In genomic region chr6:142759633-142760032, GRCm38 (mm10) we compare ENCODE assay signal across 29 mouse cellular contexts. TPM values are rescaled to one million over a fixed set of nuclear protein-coding genes. Genes with fewer than 3 reads are reported as not detected.
DNase-seq lines count a peak whose midpoint lies in the region; ATAC-seq and TF ChIP-seq lines count a peak whose summit lies in the region.
"Had no signal": no experiment of that assay in that cellular context is flagged by ENCODE, and none has a peak within 500 bp of the region (broad histone marks: within the 10 kb centered on the region; RNA-seq: fewer than 3 reads in every experiment).

No protein-coding gene starts in this region.

- H3K27me3 ChIP-seq in liver, embryonic 12.5 days (replicated peaks) = 0 out of 2 replicates have a peak, but pooled peaks cover 6% of the 10 kb centered on the region
- H3K27me3 ChIP-seq in liver, embryonic 11.5 days (replicated peaks; ENCODE audit: control insufficient read depth, insufficient read depth, low read length) = no peaks in the 10 kb centered on the region
- H3K27me3 ChIP-seq in intestine, embryonic 16.5 days (replicated peaks; ENCODE audit: control insufficient read depth, insufficient read depth, low read length) = no peaks in the 10 kb centered on the region
- no peaks in the 10 kb centered on the region for H3K27me3 ChIP-seq in liver, embryonic 14.5 days (ENCODE audit: control insufficient read depth, insufficient read depth, low read length)
- H3K27me3 ChIP-seq in forebrain, embryonic 13.5 days = peaks cover 13% of the 10 kb centered on the region
- H3K27me3 ChIP-seq: stomach, embryonic 15.5 days had no signal

- no peak for TF ChIP-seq EP300 in liver, embryonic 14.5 days (IDR thresholded peaks at IDR 0.05; ENCODE audit: low read depth)

- H3K9ac ChIP-seq in liver, embryonic 12.5 days = 0 out of 2 replicates have a peak overlapping the region, but pooled peaks have one; percentile 8
- H3K9ac ChIP-seq in liver, embryonic 11.5 days (ENCODE audit: low read depth, low read length) = no peak overlapping the region
- H3K9ac ChIP-seq in intestine, embryonic 16.5 days (ENCODE audit: low read depth, low read length) = no peak overlapping the region
- H3K9ac ChIP-seq in liver, embryonic 14.5 days (replicated peaks) = no peak overlapping the region
- no peak overlapping the region for H3K9ac ChIP-seq in forebrain, embryonic 13.5 days
- H3K9ac ChIP-seq: embryonic facial prominence, embryonic 15.5 days; forebrain, embryonic 15.5 days; hindbrain, embryonic 13.5 days; limb, embryonic 15.5 days; midbrain, embryonic 13.5 days; stomach, embryonic 15.5 days had no signal

- TF ChIP-seq CTCF in liver, embryonic 14.5 days (IDR thresholded peaks at IDR 0.05; ENCODE audit: low read depth) = no peak

- no peak for ATAC-seq in liver, embryonic 12.5 days
- ATAC-seq in liver, embryonic 11.5 days (replicated peaks; ENCODE audit: low FRiP score) = no peak
- ATAC-seq in intestine, embryonic 16.5 days = peak; percentile 52
- no peak for ATAC-seq in liver, embryonic 14.5 days (ENCODE audit: insufficient read depth)
- ATAC-seq in forebrain, embryonic 13.5 days = no peak
- ATAC-seq: forebrain, embryonic 15.5 days; midbrain, embryonic 13.5 days had no signal

- peaks cover 64% of the 10 kb centered on the region for H3K36me3 ChIP-seq in liver, embryonic 12.5 days
- H3K36me3 ChIP-seq in liver, embryonic 11.5 days (ENCODE audit: control insufficient read depth, insufficient read depth, low read length) = peaks cover 15% of the 10 kb centered on the region
- peaks cover 7% of the 10 kb centered on the region; the same call in 1 of the 2 replicates for H3K36me3 ChIP-seq in intestine, embryonic 16.5 days (ENCODE audit: control insufficient read depth, insufficient read depth, low read length)
- peaks cover 48% of the 10 kb centered on the region for H3K36me3 ChIP-seq in liver, embryonic 14.5 days (replicated peaks; ENCODE audit: control insufficient read depth, insufficient read depth, low read depth)
- H3K36me3 ChIP-seq in forebrain, embryonic 13.5 days (ENCODE audit: poor library complexity, severe bottlenecking) = peaks cover 28% of the 10 kb centered on the region
- H3K36me3 ChIP-seq: stomach, embryonic 15.5 days had no signal

- no peak for DNase-seq in liver, embryonic 11.5 days (ENCODE audit: low spot score)
- DNase-seq in liver, embryonic 14.5 days (ENCODE audit: low read depth in 3 of 3, low spot score in 3 of 3) = no peak
- no peak for DNase-seq in lung, adult 18-20 months
- DNase-seq: adrenal gland, postnatal 10 days; cerebellum, adult 8-10 months; cerebellum, postnatal 25 days; gastrocnemius, postnatal 36 days; heart, postnatal 4 days; kidney, adult 2 months; kidney, postnatal 4 days; layer of hippocampus, postnatal 36 days; lung, postnatal 36 days had no signal

- H3K27ac ChIP-seq in liver, embryonic 12.5 days = no peak overlapping the region
- no peak overlapping the region for H3K27ac ChIP-seq in liver, embryonic 11.5 days (ENCODE audit: low read depth, low read length)
- peak overlapping the region; percentile 74 for H3K27ac ChIP-seq in intestine, embryonic 16.5 days (ENCODE audit: low read length)
- no peak overlapping the region for H3K27ac ChIP-seq in liver, embryonic 14.5 days
- H3K27ac ChIP-seq in forebrain, embryonic 13.5 days = no peak overlapping the region
- H3K27ac ChIP-seq: embryonic facial prominence, embryonic 10.5 days; embryonic facial prominence, embryonic 15.5 days; forebrain, embryonic 15.5 days; hindbrain, embryonic 13.5 days; kidney, postnatal 0 days; limb, embryonic 10.5 days; limb, embryonic 15.5 days; midbrain, embryonic 13.5 days; neural tube, embryonic 13.5 days; stomach, embryonic 15.5 days had no signal

- H3K4me2 ChIP-seq in liver, embryonic 12.5 days = peak overlapping the region; percentile 78
- no peak overlapping the region for H3K4me2 ChIP-seq in liver, embryonic 11.5 days
- H3K4me2 ChIP-seq in intestine, embryonic 16.5 days (ENCODE audit: low read depth, low read length) = no peak overlapping the region
- peak overlapping the region; percentile 70 for H3K4me2 ChIP-seq in liver, embryonic 14.5 days (ENCODE audit: low read depth)
- H3K4me2 ChIP-seq in forebrain, embryonic 13.5 days = no peak overlapping the region
- H3K4me2 ChIP-seq: embryonic facial prominence, embryonic 15.5 days; forebrain, embryonic 15.5 days; hindbrain, embryonic 13.5 days; limb, embryonic 15.5 days; neural tube, embryonic 13.5 days; stomach, embryonic 15.5 days had no signal

- H3K4me1 ChIP-seq in liver, embryonic 12.5 days = peaks cover 53% of the 10 kb centered on the region
- H3K4me1 ChIP-seq in liver, embryonic 11.5 days (replicated peaks; ENCODE audit: control insufficient read depth, insufficient read depth, low read length) = peaks cover 10% of the 10 kb centered on the region
- peaks cover 17% of the 10 kb centered on the region for H3K4me1 ChIP-seq in intestine, embryonic 16.5 days (ENCODE audit: control insufficient read depth, insufficient read depth, low read length)
- peaks cover 11 to 24% of the 10 kb centered on the region in 2 experiments for H3K4me1 ChIP-seq in liver, embryonic 14.5 days (replicated peaks; ENCODE audit: control insufficient read depth in 2 of 2, insufficient read depth in 2 of 2, low read length in 1 of 2)
- peaks cover 33% of the 10 kb centered on the region for H3K4me1 ChIP-seq in forebrain, embryonic 13.5 days

- no peaks in the 10 kb centered on the region for H3K9me3 ChIP-seq in liver, embryonic 12.5 days (replicated peaks)
- H3K9me3 ChIP-seq in liver, embryonic 11.5 days (ENCODE audit: control insufficient read depth, low read length) = no peaks in the 10 kb centered on the region
- no peaks in the 10 kb centered on the region for H3K9me3 ChIP-seq in intestine, embryonic 16.5 days (ENCODE audit: control insufficient read depth, low read length)
- H3K9me3 ChIP-seq in liver, embryonic 14.5 days (ENCODE audit: control insufficient read depth, low read length) = no peaks in the 10 kb centered on the region
- H3K9me3 ChIP-seq in forebrain, embryonic 13.5 days (replicated peaks) = no peaks in the 10 kb centered on the region
- H3K9me3 ChIP-seq: embryonic facial prominence, embryonic 10.5 days; embryonic facial prominence, embryonic 15.5 days; forebrain, embryonic 15.5 days; G1E; hindbrain, embryonic 13.5 days; limb, embryonic 10.5 days; limb, embryonic 15.5 days; midbrain, embryonic 13.5 days; neural tube, embryonic 13.5 days; stomach, embryonic 15.5 days had no signal

- peak overlapping the region; percentile 96; the same call in 1 of the 2 replicates for H3K4me3 ChIP-seq in liver, embryonic 12.5 days
- no peak overlapping the region for H3K4me3 ChIP-seq in liver, embryonic 11.5 days (ENCODE audit: low read depth, low read length)
- H3K4me3 ChIP-seq in intestine, embryonic 16.5 days (ENCODE audit: low read length) = no peak overlapping the region
- no peak overlapping the region for H3K4me3 ChIP-seq in liver, embryonic 14.5 days (ENCODE audit: insufficient read depth in 1 of 2, low read depth in 2 of 2, low read length in 2 of 2)
- H3K4me3 ChIP-seq in forebrain, embryonic 13.5 days = no peak overlapping the region
- H3K4me3 ChIP-seq: embryonic facial prominence, embryonic 10.5 days; embryonic facial prominence, embryonic 15.5 days; forebrain, embryonic 15.5 days; hindbrain, embryonic 13.5 days; limb, embryonic 10.5 days; limb, embryonic 15.5 days; midbrain, embryonic 13.5 days; neural tube, embryonic 13.5 days; stomach, embryonic 15.5 days had no signal

- 92% methylated on average over 2 of the region's 2 CpGs for WGBS in liver, embryonic 12.5 days (ENCODE audit: insufficient replicate concordance)
- 87% methylated on average over 2 of the region's 2 CpGs for WGBS in liver, embryonic 11.5 days
- 60% methylated on average over 2 of the region's 2 CpGs for WGBS in intestine, embryonic 16.5 days
- WGBS in liver, embryonic 14.5 days (ENCODE audit: insufficient replicate concordance) = 89% methylated on average over 2 of the region's 2 CpGs
- WGBS in forebrain, embryonic 13.5 days = 97% methylated on average over 2 of the region's 2 CpGs

RNA-seq across cellular contexts. Expression of gene Cmas, which starts 3.1 kb away (rescaled TPM):
- polyA plus RNA-seq in liver, embryonic 12.5 days (2016; fragmentation: Nextera tagmentation; extraction: Ambion mirVana) = 157 and 159 TPM in 2 replicates
- polyA plus RNA-seq in liver, embryonic 11.5 days (2014; fragmentation: Nextera tagmentation; extraction: Ambion mirVana) = 93.0 and 102 TPM in 2 replicates
- polyA plus RNA-seq in intestine, embryonic 16.5 days (2015; fragmentation: Nextera tagmentation; extraction: Ambion mirVana) = 145 and 153 TPM in 2 replicates
- polyA plus RNA-seq in liver, embryonic 14.5 days (2012; rRNA removed) = 43.3 and 80.7 TPM in 2 replicates
- 176 and 181 TPM in 2 replicates for polyA plus RNA-seq in liver, embryonic 14.5 days (2014; fragmentation: Nextera tagmentation; extraction: Ambion mirVana)
- 129 and 133 TPM in 2 replicates for polyA plus RNA-seq in forebrain, embryonic 13.5 days (2015; fragmentation: Nextera tagmentation; extraction: Ambion mirVana)

RNA-seq across cellular contexts. Expression of gene Sult6b2, which starts 44.7 kb away (rescaled TPM):
- 0.06 TPM in 1 of 2 replicates, not detected in the other for polyA plus RNA-seq in liver, embryonic 12.5 days (2016; fragmentation: Nextera tagmentation; extraction: Ambion mirVana)
- polyA plus RNA-seq in liver, embryonic 11.5 days (2014; fragmentation: Nextera tagmentation; extraction: Ambion mirVana) = 0.07 TPM in 1 of 2 replicates, not detected in the other
- polyA plus RNA-seq in intestine, embryonic 16.5 days (2015; fragmentation: Nextera tagmentation; extraction: Ambion mirVana) = 49.8 and 76.7 TPM in 2 replicates
- polyA plus RNA-seq in liver, embryonic 14.5 days (2012; rRNA removed) = not detected in 2 replicates
- not detected in 2 replicates for polyA plus RNA-seq in liver, embryonic 14.5 days (2014; fragmentation: Nextera tagmentation; extraction: Ambion mirVana)
- polyA plus RNA-seq in forebrain, embryonic 13.5 days (2015; fragmentation: Nextera tagmentation; extraction: Ambion mirVana) = not detected in 2 replicates
- polyA plus RNA-seq: C2C12; embryonic facial prominence, embryonic 10.5 days; embryonic facial prominence, embryonic 15.5 days; G1E; heart, postnatal 0 days; kidney, adult 2 months; kidney, postnatal 0 days; limb, embryonic 10.5 days; lung, embryonic 16.5 days had no signal

RNA-seq across cellular contexts. Expression of gene Abcc9, which starts 57.5 kb away (rescaled TPM):
- polyA plus RNA-seq in liver, embryonic 12.5 days (2016; fragmentation: Nextera tagmentation; extraction: Ambion mirVana) = 2.4 and 2.9 TPM in 2 replicates
- polyA plus RNA-seq in liver, embryonic 11.5 days (2014; fragmentation: Nextera tagmentation; extraction: Ambion mirVana) = 3.5 and 3.6 TPM in 2 replicates
- 7.6 and 7.8 TPM in 2 replicates for polyA plus RNA-seq in intestine, embryonic 16.5 days (2015; fragmentation: Nextera tagmentation; extraction: Ambion mirVana)
- 1.6 and 2.0 TPM in 2 replicates for polyA plus RNA-seq in liver, embryonic 14.5 days (2012; rRNA removed)
- polyA plus RNA-seq in liver, embryonic 14.5 days (2014; fragmentation: Nextera tagmentation; extraction: Ambion mirVana) = 1.0 and 1.3 TPM in 2 replicates
- 1.6 and 1.7 TPM in 2 replicates for polyA plus RNA-seq in forebrain, embryonic 13.5 days (2015; fragmentation: Nextera tagmentation; extraction: Ambion mirVana)
- polyA plus RNA-seq: G1E had no signal

Comparison
In these comparisons a context has a peak if more than half of its experiments do, and no peak if none do; other contexts are left out.
1. H3K4me2 ChIP-seq: peak in liver, embryonic 12.5 days (single experiment) and liver, embryonic 14.5 days (single experiment); none in liver, embryonic 11.5 days (single experiment), intestine, embryonic 16.5 days (single experiment) and forebrain, embryonic 13.5 days (single experiment).
2. RNA of gene Sult6b2, which starts 44.7 kb away (polyA plus RNA-seq): 49.8 to 76.7 TPM in intestine, embryonic 16.5 days; 0.07 TPM in liver, embryonic 11.5 days, not detected in forebrain, embryonic 13.5 days, 0.06 TPM in liver, embryonic 12.5 days and not detected in liver, embryonic 14.5 days; every median in the first group is over 10 times any median in the second.